Mouse (Mus musculus): Measurements from ENCODE around the gene Mrpl53.
A peak's percentile ranks its signal among the peaks of the same experiment; 100 is the strongest.

Mrpl53 gene

GRCm38 (mm10) chr6:83121863-83122710, 13.2 kb downstream of the Mrpl53 start:
- no peak for DNase-seq (ENCODE audit: low spot score)

DNA sequence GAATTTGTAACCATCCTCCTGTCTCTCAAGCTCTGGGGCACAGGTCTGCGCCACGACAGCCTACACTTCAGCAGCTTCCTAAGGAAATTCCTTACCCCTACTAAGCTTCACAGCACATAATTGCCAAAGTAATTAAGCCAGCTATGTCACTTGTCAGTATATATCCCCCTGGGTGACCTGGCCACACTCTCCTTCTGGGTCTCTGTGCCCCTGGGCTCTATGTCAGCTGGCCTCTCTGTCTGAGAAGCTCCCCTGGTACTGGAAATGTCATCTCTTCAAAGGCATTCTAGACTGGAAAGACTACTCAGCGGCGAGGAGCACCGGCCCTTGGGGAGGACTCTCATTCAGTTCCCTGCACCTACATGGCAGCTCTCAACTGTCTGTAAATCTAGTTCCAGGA, 14.1 kb downstream of the Mrpl53 start:
- no peak for DNase-seq (ENCODE audit: low spot score)

DNA sequence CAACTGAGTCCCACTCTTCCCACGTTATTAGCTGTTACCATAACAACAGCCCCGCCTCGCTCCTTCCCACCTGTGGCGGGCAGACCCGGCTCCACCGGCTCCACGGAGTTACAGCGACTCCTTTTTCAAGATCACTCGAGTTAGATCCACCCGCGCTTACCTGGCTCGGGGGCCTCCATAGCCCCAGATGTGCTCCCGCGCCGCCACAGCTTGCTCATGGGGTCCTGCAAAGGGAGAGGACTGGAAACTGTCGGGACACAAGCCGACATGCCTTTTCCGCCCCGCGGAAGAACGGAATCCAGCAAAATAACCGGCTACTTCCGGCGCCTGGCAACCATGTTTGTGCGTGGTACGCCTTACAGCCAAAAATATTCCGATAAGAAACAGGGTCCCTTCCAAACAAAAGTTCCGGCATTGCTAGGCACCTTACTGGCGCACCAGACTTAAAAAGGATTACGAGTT, 16.0 kb downstream of the Mrpl53 start:
- peak; percentile 95 for DNase-seq (ENCODE audit: low spot score)

DNA sequence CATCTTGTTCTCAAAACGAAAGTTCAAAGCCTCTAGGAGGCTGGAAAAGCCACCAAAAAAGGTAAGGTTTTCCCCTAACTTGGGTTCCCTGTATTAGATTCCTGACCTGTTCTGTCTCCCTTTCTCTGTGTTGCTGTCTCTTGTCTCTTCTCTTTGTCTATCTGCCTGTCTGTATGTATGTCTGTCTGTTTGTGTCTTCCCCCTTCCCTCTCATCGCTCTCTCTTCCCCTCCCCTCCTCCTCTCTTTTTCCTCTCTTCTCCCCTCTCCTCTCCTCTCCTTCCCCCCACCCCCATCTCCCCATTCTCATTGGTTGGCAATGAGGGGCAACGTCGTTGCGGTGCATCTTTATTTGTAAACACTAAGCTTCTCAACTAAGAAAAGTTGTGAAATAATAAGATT, 16.5 kb downstream of the Mrpl53 start, which contains the start of gene Ino80b:
Ino80b (minus strand) TSS at position 101 of the 400 bp plus-strand sequence.
- no peak for DNase-seq (ENCODE audit: low spot score)

- no peak for DNase-seq (ENCODE audit: low spot score)
These were observed 18.6 kb downstream of the Mrpl53 start for GRCm38 (mm10) chr6:83127419-83127818.

DNA sequence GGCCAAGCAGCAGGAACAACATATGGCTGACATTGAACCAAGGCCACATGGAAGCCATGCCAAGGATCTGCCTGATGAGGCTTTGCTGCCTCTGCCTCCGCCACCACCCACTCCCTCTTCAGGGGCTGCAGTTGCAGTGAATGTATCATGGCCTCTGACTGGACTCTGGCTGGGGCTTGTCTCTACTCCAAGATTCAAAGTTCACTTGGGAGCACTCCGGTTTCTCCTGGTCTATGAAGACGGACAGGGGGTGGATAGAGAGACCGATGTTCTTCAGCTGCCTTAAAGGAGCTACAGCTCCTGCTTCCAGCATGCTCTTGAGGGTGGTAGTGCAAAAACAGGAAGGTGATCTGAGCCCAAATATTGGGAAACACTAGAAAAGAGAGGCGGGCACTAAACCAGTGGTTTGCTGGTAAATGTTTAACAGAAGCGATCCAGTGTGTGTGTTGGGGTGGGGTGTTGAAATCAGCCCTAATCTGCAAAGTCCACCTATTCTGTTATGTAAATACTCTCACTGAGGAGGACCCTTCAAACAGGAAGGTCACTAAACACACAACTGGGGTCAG, 22.7 kb downstream of the Mrpl53 start:
- peak; percentile 79 for DNase-seq (ENCODE audit: low spot score)

DNA sequence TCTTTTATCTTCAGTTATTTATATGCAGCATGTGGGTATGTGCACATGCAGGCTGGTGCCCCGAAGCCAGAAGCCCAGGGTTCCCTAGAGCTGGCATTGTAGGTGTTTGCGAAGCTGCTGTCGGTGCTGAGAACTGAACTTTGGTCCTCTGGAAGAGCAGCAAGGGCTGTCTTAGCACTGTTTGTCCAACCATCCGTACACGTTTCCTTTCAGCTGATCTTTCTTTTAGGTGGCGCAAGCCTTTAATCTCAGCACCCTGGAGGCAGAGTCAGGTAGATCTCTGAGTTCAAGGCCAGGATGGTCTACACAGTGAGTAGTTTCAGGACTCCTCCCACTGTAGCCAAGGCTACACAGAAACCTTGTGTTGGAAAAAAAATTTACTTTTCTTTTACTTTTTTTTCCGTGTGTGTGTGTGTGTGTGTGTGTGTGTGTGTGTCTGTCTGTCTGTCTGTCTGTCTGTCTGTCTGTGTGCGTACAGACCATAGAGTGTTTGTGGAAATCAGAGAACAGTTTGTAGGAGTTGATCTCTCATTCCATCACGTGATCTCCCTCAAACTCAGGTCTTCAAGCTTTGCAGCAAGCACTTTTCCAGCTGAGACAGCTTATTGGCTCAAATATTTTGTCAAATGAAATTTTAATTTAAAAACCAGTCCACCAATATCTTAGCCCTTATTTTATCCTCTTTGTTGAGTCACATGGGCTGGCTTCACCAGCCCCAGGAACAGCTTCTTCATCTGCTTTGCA, 23.5 kb downstream of the Mrpl53 start:
- DNase-seq (ENCODE audit: low spot score), result no peak

- no peak for DNase-seq (ENCODE audit: low spot score)
These were observed 25.4 kb downstream of the Mrpl53 start for GRCm38 (mm10) chr6:83134226-83134625.

DNA sequence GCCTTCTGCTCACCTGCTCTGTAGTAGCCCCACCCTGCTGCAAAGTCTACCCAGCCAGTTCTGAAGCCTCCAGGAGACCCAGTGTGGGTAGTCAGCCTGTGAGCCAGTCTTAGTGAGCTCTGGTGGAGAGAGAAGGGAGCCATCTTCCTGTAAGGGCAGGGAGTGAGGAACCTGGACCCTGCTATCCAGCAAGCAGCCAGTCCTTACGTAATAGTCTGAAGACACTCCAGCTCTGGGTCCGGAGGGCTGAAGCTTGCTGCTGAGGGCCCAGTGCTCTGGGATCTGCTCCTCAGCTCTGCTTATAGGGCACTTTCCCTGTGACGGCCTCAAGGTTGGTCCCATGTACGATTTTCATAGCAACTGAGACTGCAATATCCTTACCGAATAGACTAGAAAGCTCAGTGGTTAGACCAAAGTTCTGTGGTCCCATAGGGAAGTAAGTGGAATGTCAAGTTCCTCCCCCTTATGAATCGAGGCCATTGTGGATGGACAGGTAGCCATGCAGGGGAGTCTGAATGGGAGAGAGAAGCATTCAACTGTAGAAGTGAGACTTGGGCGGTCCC, 26.2 kb downstream of the Mrpl53 start, which contains the start of gene Rtkn:
Rtkn (plus strand) TSS at position 513 of the 563 bp plus-strand sequence.
- no peak for DNase-seq (ENCODE audit: low spot score)

- peak; percentile 66 for DNase-seq (ENCODE audit: low spot score)
These were observed 26.8 kb downstream of the Mrpl53 start for GRCm38 (mm10) chr6:83135571-83136161.

DNA sequence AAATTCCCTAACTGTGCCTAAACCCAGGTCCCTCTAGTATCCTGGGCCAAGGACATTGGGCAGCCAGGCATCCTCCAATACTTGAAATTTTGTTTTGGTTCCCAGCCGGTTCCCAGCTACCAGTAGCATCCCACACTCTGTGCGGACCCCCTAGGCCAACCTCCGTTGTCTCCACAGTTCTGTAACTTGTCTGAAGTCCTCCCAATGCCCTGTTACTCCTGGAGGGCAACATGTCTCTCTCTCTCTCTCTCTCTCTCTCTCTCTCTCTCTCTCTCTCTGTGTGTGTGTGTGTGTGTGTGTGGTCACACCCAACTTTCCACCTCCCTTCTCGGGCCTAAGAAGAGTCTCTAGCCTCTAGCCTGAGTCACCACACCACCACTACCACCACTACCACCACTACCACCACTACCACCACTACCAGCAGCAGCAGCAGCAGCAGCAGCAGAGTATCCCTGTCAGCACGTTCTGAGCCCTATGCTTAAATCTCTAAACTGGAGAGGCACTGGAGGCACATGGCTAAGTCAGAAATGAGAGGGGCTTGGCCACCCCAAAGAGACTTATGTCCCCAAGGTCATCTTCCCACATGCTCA, 27.5 kb downstream of the Mrpl53 start:
- DNase-seq (ENCODE audit: low spot score), result no peak

DNA sequence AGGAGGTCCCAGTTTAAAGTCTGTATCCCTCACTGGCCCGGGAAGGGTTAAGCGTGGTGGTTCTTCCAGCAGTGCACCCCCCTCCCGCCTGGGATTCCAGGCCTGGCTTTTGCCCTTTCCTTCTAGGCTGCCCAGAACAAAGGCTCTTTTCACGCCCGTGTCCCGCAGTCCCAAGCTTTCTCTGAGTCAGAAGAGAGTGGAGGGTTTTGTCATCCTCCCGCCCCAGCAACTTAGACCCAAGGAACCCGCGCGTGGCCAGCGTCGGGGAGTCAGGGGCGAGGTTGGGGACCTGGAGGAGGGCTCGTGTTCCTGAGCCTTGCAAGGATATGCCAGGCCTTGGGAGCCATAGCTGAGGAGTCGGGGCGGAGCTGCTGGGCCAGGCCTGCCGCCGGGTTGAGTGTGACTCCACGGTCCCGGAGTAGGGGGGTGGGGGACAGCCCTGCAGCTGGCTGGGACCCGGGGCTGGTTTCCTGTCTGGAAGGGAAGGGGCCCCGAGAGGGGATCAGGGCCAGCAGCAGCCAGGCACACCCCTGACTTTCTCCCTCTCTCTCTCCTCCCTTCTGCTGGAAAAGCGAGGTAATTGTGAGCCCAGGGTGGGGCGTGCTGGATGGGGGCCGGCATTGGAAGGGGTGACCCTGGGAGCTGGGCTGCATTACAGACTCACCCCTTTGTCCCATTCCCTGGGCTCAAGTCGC, 28.2 kb downstream of the Mrpl53 start:
- no peak for DNase-seq (ENCODE audit: low spot score)

DNA sequence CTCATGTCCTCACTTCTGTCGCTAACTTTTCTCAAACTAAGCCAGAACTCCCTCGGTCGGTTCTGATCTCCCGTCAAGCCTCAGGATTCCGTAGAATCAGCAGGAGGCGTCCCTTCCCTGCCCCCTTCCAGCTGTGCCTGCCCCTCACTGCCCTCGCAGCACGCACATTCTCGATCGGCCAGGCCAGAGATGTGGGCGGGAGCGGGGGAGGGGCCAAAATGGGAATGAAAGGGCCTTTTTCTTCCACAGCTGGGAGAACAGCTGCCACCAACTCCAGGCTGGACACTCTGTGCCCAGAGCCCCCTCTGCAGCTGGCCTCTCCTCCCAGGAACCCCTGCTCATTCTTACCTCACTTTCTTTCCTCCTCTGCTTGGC, 28.7 kb downstream of the Mrpl53 start:
- peak; percentile 88 for DNase-seq (ENCODE audit: low spot score)

DNA sequence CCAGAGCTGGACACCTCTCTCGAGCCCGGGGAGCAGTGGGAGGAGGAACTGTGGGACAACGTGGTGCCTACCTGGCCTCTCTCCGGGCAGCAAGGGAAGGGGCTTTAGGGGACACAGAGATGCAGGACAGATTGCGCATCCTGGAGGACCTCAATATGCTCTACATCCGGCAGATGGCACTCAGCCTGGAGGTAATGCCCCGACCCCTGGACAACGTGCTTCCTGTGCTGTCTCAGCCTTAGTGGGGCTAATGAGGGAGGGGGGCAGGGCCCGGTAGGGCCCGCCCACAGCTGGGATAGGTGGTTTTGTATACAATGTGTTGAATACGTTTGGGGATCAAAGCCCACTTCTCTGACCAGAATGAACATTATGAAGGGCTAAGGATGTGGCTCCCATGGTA, 29.2 kb downstream of the Mrpl53 start:
- no peak for DNase-seq (ENCODE audit: low spot score)

GRCm38 (mm10) chr6:83140044-83140443, 31.2 kb downstream of the Mrpl53 start:
- no peak for DNase-seq (ENCODE audit: low spot score)

DNA sequence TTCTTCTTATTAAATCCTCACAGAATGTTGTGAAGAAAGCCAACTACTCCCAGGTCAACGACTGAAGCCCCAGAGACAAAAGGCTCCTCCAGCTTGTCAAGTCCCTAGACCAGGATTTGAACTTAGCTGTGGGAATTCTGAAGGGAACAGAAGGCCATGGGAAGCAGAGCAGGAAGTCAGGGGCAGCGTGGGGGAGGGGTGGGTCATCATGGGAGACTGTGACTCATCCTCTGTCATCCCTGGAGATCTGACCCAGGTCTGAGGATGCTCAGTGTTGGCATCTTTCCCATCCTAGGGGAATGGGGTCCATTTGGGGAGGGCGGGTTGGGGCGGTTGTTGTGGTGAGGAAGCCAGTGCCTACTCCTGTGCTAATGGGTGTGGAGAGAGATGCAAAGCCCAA, 32.8 kb downstream of the Mrpl53 start:
- no peak for DNase-seq (ENCODE audit: low spot score)

- no peak for DNase-seq (ENCODE audit: low spot score)
These were observed 33.4 kb downstream of the Mrpl53 start for GRCm38 (mm10) chr6:83142211-83142731.

DNA sequence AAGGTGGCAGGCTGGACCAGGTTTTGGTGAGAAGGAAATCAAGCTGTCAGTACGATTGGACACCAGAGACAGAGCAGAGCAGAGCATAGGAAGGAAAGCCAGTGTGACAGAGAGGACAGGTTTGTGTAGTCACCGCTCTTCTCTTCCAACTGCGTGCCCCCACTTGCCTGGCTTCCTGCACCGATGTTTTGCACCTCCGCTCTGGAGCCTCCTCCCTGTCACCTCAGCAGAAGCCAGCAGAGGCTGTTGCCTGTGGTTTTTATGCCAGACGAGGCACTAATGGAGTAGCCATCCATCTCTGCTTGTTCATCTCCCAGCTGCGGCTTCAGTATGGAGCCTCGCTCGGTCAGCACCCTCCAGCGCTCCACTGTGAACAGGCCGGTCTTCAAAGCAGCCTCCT, 34.0 kb downstream of the Mrpl53 start:
- no peak for DNase-seq (ENCODE audit: low spot score)

- no peak for DNase-seq (ENCODE audit: low spot score)
These were observed 36.4 kb downstream of the Mrpl53 start for GRCm38 (mm10) chr6:83145209-83145608.

GRCm38 (mm10) chr6:83145805-83146204, 37.0 kb downstream of the Mrpl53 start:
- no peak for DNase-seq (ENCODE audit: low spot score)

DNA sequence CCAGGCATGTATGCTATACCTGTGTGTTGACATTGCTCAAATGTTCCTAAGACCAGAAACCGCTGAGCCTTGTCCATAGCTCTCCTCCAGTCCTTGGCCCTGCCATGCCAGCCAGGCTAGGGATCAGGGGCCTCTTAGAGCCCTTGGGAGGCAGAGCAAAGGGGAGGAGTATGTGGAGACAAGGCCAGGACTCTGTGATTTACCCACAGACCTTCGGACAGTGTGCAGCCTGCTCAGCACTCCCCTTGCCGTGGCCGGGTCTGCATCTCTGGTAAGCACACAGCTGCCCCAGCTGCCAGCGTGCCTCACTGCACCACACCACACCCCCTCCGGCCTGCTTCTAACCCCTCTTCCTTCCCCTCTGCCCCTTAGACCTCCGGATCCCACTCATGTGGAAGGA, 38.4 kb downstream of the Mrpl53 start:
- no peak for DNase-seq (ENCODE audit: low spot score)

All from lung, postnatal 25 days (tissue).